Mouse (Mus musculus): ENCODE measurements at regions not wholly inside any gene's neighbourhood (a gene's known extent, or its start where the extent isn't known, plus 50 kb on each side); places are given as distances from the start of the nearest gene placed in this dataset.

DNA sequence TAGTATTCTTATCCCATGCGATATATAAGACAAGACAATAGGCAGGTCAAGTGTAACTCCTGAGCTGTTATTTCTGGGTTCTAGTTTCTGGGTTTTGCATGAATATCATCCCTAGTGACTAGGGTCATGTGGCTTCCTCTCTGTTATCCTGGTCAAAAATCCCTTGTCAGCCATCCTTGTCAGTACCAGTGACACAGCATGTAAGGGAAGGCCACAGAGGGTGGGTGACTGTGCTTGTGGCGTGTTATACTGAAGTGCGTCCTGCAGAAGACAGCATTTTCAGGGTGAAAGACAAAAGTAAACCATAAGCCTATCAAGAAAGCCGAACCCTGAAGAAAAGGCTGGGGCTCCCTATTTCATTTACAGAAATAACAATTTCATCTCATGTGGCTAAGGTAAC, 50.7 kb upstream of the Echdc3 start:
- Histone ChIP-seq H3K4me1 (peaks cover 44% of the 10 kb centered on the region), H3K27me3 (replicated peaks) (peaks cover 36% of the 10 kb centered on the region), H3K36me3 (replicated peaks; ENCODE audit: low read length) (peaks cover 6% of the 10 kb centered on the region), H3K9me3 (peaks cover 25% of the 10 kb centered on the region), H3K4me3 (replicated peaks) (peak overlapping the region; percentile 78)
- TF ChIP-seq GATA1 (IDR thresholded peaks at IDR 0.05; ENCODE audit: borderline replicate concordance, low read length) (no peak), FLI1 (IDR thresholded peaks at IDR 0.05; ENCODE audit: low read length) (no peak)

GRCm38 (mm10) chr2:6264085-6264783, 51.4 kb upstream of the Echdc3 start:
- H3K4me3 ChIP-seq (replicated peaks) = peak overlapping the region; percentile 2
- H3K4me1 ChIP-seq = peaks cover 43% of the 10 kb centered on the region
- H3K27me3 ChIP-seq (replicated peaks) = peaks cover 40% of the 10 kb centered on the region
- no peak for TF ChIP-seq GATA1 (IDR thresholded peaks at IDR 0.05; ENCODE audit: borderline replicate concordance, low read length)
- TF ChIP-seq FLI1 (IDR thresholded peaks at IDR 0.05; ENCODE audit: low read length) = no peak
- H3K36me3 ChIP-seq (replicated peaks; ENCODE audit: low read length) = peaks cover 6% of the 10 kb centered on the region
- peaks cover 25% of the 10 kb centered on the region for H3K9me3 ChIP-seq

DNA sequence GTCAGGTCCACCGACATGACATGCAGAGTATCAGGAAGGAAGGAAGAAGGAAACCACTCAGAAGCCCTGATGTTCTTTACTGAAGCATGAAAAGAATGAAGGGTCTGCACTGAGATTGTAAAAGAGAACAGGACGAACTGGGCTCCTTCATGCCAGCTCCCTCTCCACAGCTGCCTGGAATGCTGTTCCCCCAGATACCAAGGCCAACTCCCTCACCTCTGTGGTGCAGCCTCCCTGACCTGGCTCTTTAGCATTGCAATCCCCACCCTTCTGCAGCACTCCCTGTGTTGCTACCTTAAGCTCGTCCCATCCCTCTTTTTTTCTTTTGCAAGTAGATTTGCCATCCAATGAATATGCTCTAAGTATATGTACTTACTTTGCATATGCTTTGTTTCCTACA, 52.3 kb upstream of the Echdc3 start:
- TF ChIP-seq FLI1 (IDR thresholded peaks at IDR 0.05; ENCODE audit: low read length) = no peak
- TF ChIP-seq GATA1 (IDR thresholded peaks at IDR 0.05; ENCODE audit: borderline replicate concordance, low read length) = no peak
- Histone ChIP-seq H3K27me3 (replicated peaks) (peaks cover 43% of the 10 kb centered on the region), H3K9me3 (peaks cover 22% of the 10 kb centered on the region)

DNA sequence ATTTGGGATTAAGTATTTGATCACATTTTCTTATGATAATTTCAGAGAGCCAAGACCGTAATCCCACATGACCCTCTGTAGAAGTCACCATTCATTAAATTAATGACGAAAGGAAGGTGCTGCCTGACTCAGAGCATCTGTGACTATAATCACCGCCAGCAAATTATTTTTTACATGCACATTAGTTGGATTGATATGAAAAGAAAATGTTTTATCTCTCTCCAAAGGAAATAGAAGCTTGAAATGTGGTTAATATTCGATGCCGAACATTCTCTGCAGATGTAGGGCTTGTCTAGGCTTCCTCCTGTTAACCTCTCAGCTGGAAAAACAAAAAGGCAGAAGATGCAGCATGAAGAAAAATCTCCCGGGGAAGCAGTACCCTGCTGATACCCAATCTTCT, 54.2 kb upstream of the Echdc3 start:
- H3K27me3 ChIP-seq (replicated peaks) = peaks cover 53% of the 10 kb centered on the region
- H3K4me3 ChIP-seq (replicated peaks) = no peak overlapping the region
- peaks cover 17% of the 10 kb centered on the region for H3K9me3 ChIP-seq
- peaks cover 48% of the 10 kb centered on the region for H3K4me1 ChIP-seq
- no peak for TF ChIP-seq GATA1 (IDR thresholded peaks at IDR 0.05; ENCODE audit: borderline replicate concordance, low read length)
- TF ChIP-seq FLI1 (IDR thresholded peaks at IDR 0.05; ENCODE audit: low read length) = no peak
- peaks cover 6% of the 10 kb centered on the region for H3K36me3 ChIP-seq (replicated peaks; ENCODE audit: low read length)

More for the DNA sequence above, 52.3 kb upstream of the Echdc3 start:
- Histone ChIP-seq H3K4me3 (replicated peaks) (no peak overlapping the region), H3K36me3 (replicated peaks; ENCODE audit: low read length) (peaks cover 6% of the 10 kb centered on the region), H3K4me1 (peaks cover 41% of the 10 kb centered on the region)

GRCm38 (mm10) chr2:6267537-6267936, 54.7 kb upstream of the Echdc3 start:
- Histone ChIP-seq H3K4me3 (replicated peaks) (peak overlapping the region; percentile 55), H3K4me1 (peaks cover 48% of the 10 kb centered on the region), H3K27me3 (replicated peaks) (peaks cover 55% of the 10 kb centered on the region), H3K9me3 (peaks cover 17% of the 10 kb centered on the region), H3K36me3 (replicated peaks; ENCODE audit: low read length) (peaks cover 6% of the 10 kb centered on the region)
- TF ChIP-seq GATA1 (IDR thresholded peaks at IDR 0.05; ENCODE audit: borderline replicate concordance, low read length) (no peak), FLI1 (IDR thresholded peaks at IDR 0.05; ENCODE audit: low read length) (no peak)

DNA sequence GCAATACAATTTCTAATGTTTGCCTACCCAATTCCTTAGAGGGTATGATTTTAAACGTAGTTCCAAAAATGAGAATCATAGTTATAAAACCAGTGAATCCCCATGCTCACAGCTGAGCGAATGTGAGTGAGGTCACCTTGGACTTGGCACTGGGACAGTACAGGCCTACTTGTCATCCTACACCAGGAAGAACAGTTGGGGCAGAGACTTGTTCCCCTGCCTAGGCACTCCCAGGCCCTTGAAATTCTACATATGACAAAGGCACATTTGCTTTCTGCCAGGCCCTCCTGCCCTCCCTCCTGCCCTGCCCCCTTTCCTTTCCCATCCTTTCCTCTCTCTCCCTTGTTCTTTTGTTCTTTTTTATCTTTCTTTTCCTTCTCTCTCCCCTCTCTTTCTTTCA, 50.0 kb upstream of the Usp6nl start:
- Histone ChIP-seq H3K4me1 (peaks cover 36% of the 10 kb centered on the region), H3K4me3 (replicated peaks) (no peak overlapping the region), H3K9me3 (no peaks in the 10 kb centered on the region), H3K27me3 (replicated peaks) (peaks cover 48% of the 10 kb centered on the region), H3K36me3 (replicated peaks; ENCODE audit: low read length) (no peaks in the 10 kb centered on the region)
- TF ChIP-seq FLI1 (IDR thresholded peaks at IDR 0.05; ENCODE audit: low read length) = no peak
- no peak for TF ChIP-seq GATA1 (IDR thresholded peaks at IDR 0.05; ENCODE audit: borderline replicate concordance, low read length)
